Mouse (Mus musculus): ENCODE measurements around the gene Slc25a25. TPM values are rescaled to one million over a fixed set of nuclear protein-coding genes. Genes with fewer than 3 reads are reported as not detected.

The Slc25a25 gene
- total RNA-seq, 2 experiments from 2014 or later = 18.1 to 47.8 TPM

GRCm38 (mm10) chr2:32375317-32375940 lies 75.8 kb downstream of the Slc25a25 start:
- no peak for DNase-seq
- intact Hi-C loops (cut with DNase I; ENCODE audit: low total_unique reads) = no loop called here

DNA sequence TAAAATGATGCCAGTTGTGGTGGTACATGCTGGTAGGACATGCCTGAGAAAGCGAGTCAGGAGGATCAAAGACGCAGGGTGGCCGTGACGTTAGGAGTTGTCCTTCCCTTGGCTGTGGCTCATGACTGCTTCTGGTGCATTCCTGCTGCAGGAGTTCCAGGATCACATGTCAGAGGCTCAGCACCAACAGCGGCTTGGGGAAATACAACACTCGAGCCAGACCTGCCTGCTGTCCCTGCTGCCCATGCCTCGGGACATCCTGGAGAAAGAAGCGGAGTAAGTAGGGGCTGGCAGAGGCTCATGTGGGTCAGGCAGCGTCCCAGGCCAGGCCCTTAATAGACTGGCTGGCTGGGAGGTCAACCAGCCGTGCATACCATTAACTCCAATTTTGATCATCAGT lies 77.1 kb downstream of the Slc25a25 start:
- intact Hi-C loops (cut with DNase I; ENCODE audit: low total_unique reads) = no loop called here
- peak; percentile 59 for DNase-seq

GRCm38 (mm10) chr2:32367315-32367714 lies 83.9 kb downstream of the Slc25a25 start:
- no peak for DNase-seq
- intact Hi-C loops (cut with DNase I; ENCODE audit: low total_unique reads) = no loop called here

Other genes starting within 250 kb of the Slc25a25 start
- gene Pomt1, start 214.9 kb downstream of the Slc25a25 start, total RNA-seq (2021) = 10 to 100 TPM; 14.4 to 17.3 TPM
- 10 to 100 TPM; 14.7 to 15.2 TPM for gene Uck1, start 191.3 kb downstream of the Slc25a25 start, total RNA-seq (2021)
- 10 to 100 TPM; 58.4 to 62.1 TPM for gene Golga2, start 164.1 kb downstream of the Slc25a25 start, total RNA-seq (2021)
- gene Swi5, start 163.4 kb downstream of the Slc25a25 start, total RNA-seq (2021) = 100 to 1,000 TPM; 117 to 120 TPM
- gene Ciz1, start 99.1 kb downstream of the Slc25a25 start, total RNA-seq (2021) = 10 to 100 TPM; 29.3 to 30.0 TPM
- 10 to 100 TPM in 1 of 2 experiments, 1 to 10 TPM in 1; 9.8 to 13.5 TPM for gene Dnm1, start 98.1 kb downstream of the Slc25a25 start, total RNA-seq (2021)
- 10 to 100 TPM; 44.1 to 49.3 TPM for gene 1110008P14Rik, start 69.5 kb downstream of the Slc25a25 start, total RNA-seq (2021)
- gene Lcn2, start 63.2 kb downstream of the Slc25a25 start, total RNA-seq (2021) = 1 to 10 TPM; 2.6 to 4.7 TPM
- gene Ptges2, start 55.5 kb downstream of the Slc25a25 start, total RNA-seq (2021) = 10 to 100 TPM; 41.3 to 43.2 TPM
- 1 to 10 TPM; 2.4 to 3.1 TPM for gene Naif1, start 988 bp downstream of the Slc25a25 start, total RNA-seq (2021)
- gene Fam102a, start 83.9 kb upstream of the Slc25a25 start, total RNA-seq (2021) = 1 to 10 TPM; 3.5 to 4.2 TPM
- gene Dpm2, start 119.4 kb upstream of the Slc25a25 start, total RNA-seq (2021) = 10 to 100 TPM; 17.6 to 17.8 TPM
- not detected for gene Pip5kl1, start 123.4 kb upstream of the Slc25a25 start, total RNA-seq (2021)
- gene 9430097D07Rik, start 124.2 kb upstream of the Slc25a25 start, total RNA-seq (2021) = not detected
- gene St6galnac4, start 135.7 kb upstream of the Slc25a25 start, total RNA-seq (2021) = 10 to 100 TPM; 25.6 to 26.3 TPM
- gene St6galnac6, start 148.3 kb upstream of the Slc25a25 start, total RNA-seq (2021) = 10 to 100 TPM; 42.7 to 51.0 TPM
- 1,000 to 10,000 TPM; 1,800 to 1,917 TPM for gene Ak1, start 170.3 kb upstream of the Slc25a25 start, total RNA-seq (2021)
- 10 to 100 TPM; 46.8 to 49.3 TPM for gene Eng, start 195.2 kb upstream of the Slc25a25 start, total RNA-seq (2021)